Mouse (Mus musculus) heart, adult 2 months (tissue): Measurements from ENCODE around the gene Lad1. TPM values are rescaled to one million over a fixed set of nuclear protein-coding genes. Genes with fewer than 3 reads are reported as not detected.

Source experiments
- DNase-seq, 2 experiments: peaks; one replicate each; pipeline ENCODE4 v3.0.0; 2021
- H3K27ac ChIP-seq: fragments of 200-600 bp; 2 replicates; pipeline ENCODE4 v1.8.1; 2022
- H3K27me3 ChIP-seq: fragments of 200-500 bp; 2 replicates; pipeline ENCODE4 v1.6.1; 2012; ENCODE audit warnings: mild to moderate bottlenecking, low read length, inconsistent platforms, mixed read lengths; ENCODE audit not compliant: control insufficient read depth, insufficient read depth
- H3K36me3 ChIP-seq: fragments of 200-500 bp; 2 replicates; pipeline ENCODE4 v1.6.1; 2012; ENCODE audit warnings: low read length, inconsistent platforms; ENCODE audit not compliant: control insufficient read depth, insufficient read depth
- H3K4me1 ChIP-seq: fragments of 200-500 bp; 2 replicates; pipeline ENCODE4 v1.6.1; 2011; ENCODE audit warnings: low read length; ENCODE audit not compliant: control insufficient read depth, insufficient read depth
- H3K4me3 ChIP-seq: fragments of 200-600 bp; 2 replicates; pipeline ENCODE4 v1.8.1; 2022
- H3K79me2 ChIP-seq: fragments of 200-500 bp; replicated peaks from 2 replicates; pipeline ENCODE4 v1.6.1; 2012; ENCODE audit warnings: mild to moderate bottlenecking, inconsistent platforms, low read length, moderate library complexity, mixed read lengths; ENCODE audit not compliant: control insufficient read depth, insufficient read depth
- H3K9ac ChIP-seq: fragments of 200-500 bp; 2 replicates; pipeline ENCODE4 v1.6.1; 2012; ENCODE audit warnings: low read depth, mild to moderate bottlenecking, control low read depth, inconsistent platforms, low read length, mixed read lengths
- CTCF ChIP-seq: fragments of 200-600 bp; IDR thresholded peaks from 2 replicates; pipeline ENCODE4 v1.8.1; 2022; ENCODE audit warnings: antibody characterized with exemption, mild to moderate bottlenecking, moderate library complexity
- EP300 ChIP-seq: fragments of 200-500 bp; IDR thresholded peaks from 2 replicates; pipeline ENCODE4 v1.6.1; 2011; ENCODE audit warnings: low read depth, low read length, control low read depth; ENCODE audit not compliant: insufficient read depth
- POLR2A ChIP-seq: fragments of 200-500 bp; IDR thresholded peaks from 2 replicates; pipeline ENCODE4 v1.6.1; 2011; ENCODE audit warnings: mild to moderate bottlenecking, low read depth, low read length, control low read depth; ENCODE audit not compliant: insufficient read depth
- WGBS: fragments of 180-500 bp; shearing (Covaris S2); methylation state at CpG from one replicate; pipeline ENCODE4 v1.1.7; 2018; 5-methylcytosine and 5-hydroxymethylcytosine counted together
- intact Hi-C: fragments of 180-260 bp; cut with DNase I; formaldehyde crosslinking; loops from one replicate; pipeline ENCODE4 v1.15.1; 2025
- polyA plus RNA-seq: library from polyadenylated mRNA; depleted of rRNA; stranded (reverse); fragments of >200 nt; gene quantifications from 2 replicates; pipeline ENCODE4 v1.2.3, GENCODE M21; 2012
- total RNA-seq, 2 experiments: library from RNA; stranded (reverse); gene quantifications; 2 replicates each; pipeline ENCODE4 v1.2.3; 2021

Lad1 gene
- total and polyA plus RNA-seq, 3 experiments = 7.2 to 16.2 (median 7.3) TPM

- Histone ChIP-seq H3K4me1 (peaks cover 2% of the 10 kb centered on the region; the same call in 1 of the 2 replicates), H3K27ac (no peak overlapping the region), H3K36me3 (no peaks in the 10 kb centered on the region), H3K9ac (no peak overlapping the region), H3K4me3 (no peak overlapping the region), H3K27me3 (no peaks in the 10 kb centered on the region), H3K79me2 (no peaks in the 10 kb centered on the region)
- TF ChIP-seq POLR2A = peak; percentile 70
- no peak for TF ChIP-seq CTCF
- peak; percentile 84 for TF ChIP-seq EP300
- intact Hi-C loops = no loop called here
- 54% methylated on average over 6 of the region's 6 CpGs for WGBS
- no peak for DNase-seq
Measured at GRCm38 (mm10) chr1:135854591-135855343, 36.4 kb downstream of the Lad1 start.

- no peak for DNase-seq
- Histone ChIP-seq H3K9ac (no peak overlapping the region), H3K4me1 (peaks cover 2% of the 10 kb centered on the region; the same call in 1 of the 2 replicates), H3K79me2 (no peaks in the 10 kb centered on the region), H3K27me3 (no peaks in the 10 kb centered on the region), H3K4me3 (no peak overlapping the region), H3K36me3 (no peaks in the 10 kb centered on the region), H3K27ac (no peak overlapping the region)
- intact Hi-C loops = no loop called here
- peak; percentile 45; the same call in 1 of the 2 replicates for TF ChIP-seq EP300
- no peak for TF ChIP-seq CTCF
- TF ChIP-seq POLR2A = peak; percentile 44; the same call in 1 of the 2 replicates
- WGBS = 58% methylated on average over 1 of the region's 1 CpGs
Measured at GRCm38 (mm10) chr1:135855344-135855687, 36.9 kb downstream of the Lad1 start.

DNA sequence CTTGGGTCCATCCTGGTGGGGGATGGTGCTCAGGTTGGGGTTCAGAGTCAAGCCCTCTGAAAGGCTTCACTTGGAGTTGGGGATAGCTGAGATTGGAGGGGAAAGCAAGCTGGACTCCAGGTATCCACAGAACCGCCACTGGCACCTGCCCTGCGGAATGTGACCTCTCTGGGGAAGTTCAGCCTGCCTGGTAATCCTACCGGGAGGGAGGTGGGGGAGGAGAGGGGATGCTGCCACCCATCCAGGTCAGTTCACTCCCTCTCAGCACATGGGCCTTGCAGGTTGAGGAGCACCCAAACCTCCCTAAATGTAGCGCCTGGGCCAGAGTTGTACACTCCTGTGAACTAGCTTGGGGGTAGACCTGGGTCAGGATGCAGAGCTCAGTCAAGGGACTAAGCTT, 37.7 kb downstream of the Lad1 start:
- Histone ChIP-seq H3K27me3 (no peaks in the 10 kb centered on the region), H3K79me2 (no peaks in the 10 kb centered on the region), H3K9ac (no peak overlapping the region), H3K4me3 (no peak overlapping the region), H3K4me1 (peaks cover 2% of the 10 kb centered on the region; the same call in 1 of the 2 replicates), H3K36me3 (no peaks in the 10 kb centered on the region), H3K27ac (no peak overlapping the region)
- intact Hi-C loops = no loop called here
- TF ChIP-seq CTCF = no peak
- TF ChIP-seq EP300 = 0 out of 2 replicates have a peak, but pooled peaks have one; percentile 4
- no peak; the same call in 1 of the 2 replicates for TF ChIP-seq POLR2A
- no peak for DNase-seq
- 50% methylated on average over 4 of the region's 4 CpGs for WGBS

DNA sequence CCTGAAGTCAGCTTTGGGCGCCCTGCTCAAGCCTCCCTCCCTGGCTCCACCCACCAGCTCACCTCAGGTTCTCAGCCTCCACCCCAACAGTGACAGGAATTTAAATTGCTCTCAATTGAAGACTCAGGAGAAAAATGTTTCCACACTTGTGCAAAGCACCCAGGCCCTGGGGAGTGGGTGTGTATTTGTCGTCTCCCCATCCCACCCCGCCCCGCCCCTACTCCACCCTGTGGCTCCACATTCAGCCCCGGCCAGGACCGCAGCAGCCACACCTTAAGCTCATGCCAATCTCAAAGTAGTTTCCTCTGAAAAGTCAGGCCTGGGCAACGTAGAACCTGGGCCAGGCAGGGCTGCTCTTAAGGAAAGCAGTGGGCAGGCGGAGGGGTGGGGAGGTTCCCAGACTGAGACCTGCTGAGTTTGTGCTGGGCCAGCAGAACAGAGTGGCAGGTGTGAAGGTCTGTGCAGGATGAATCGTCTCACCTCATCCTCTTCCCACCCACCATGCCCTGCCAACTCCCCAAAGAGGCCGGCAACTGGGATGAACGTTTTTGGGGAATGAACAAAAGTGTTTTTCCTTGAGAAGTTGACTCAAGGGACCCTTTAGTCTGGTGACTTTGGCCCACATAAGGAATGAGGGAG, 38.9 kb downstream of the Lad1 start:
- Histone ChIP-seq H3K9ac (no peak overlapping the region), H3K36me3 (no peaks in the 10 kb centered on the region), H3K27me3 (no peaks in the 10 kb centered on the region), H3K4me1 (peaks cover 4% of the 10 kb centered on the region), H3K4me3 (no peak overlapping the region), H3K79me2 (no peaks in the 10 kb centered on the region), H3K27ac (no peak overlapping the region)
- 54% methylated on average over 11 of the region's 11 CpGs for WGBS
- DNase-seq = no peak
- TF ChIP-seq EP300 (no peak), CTCF (no peak), POLR2A (0 out of 2 replicates have a peak, but pooled peaks have one; percentile 26)
- intact Hi-C loops = no loop called here

DNA sequence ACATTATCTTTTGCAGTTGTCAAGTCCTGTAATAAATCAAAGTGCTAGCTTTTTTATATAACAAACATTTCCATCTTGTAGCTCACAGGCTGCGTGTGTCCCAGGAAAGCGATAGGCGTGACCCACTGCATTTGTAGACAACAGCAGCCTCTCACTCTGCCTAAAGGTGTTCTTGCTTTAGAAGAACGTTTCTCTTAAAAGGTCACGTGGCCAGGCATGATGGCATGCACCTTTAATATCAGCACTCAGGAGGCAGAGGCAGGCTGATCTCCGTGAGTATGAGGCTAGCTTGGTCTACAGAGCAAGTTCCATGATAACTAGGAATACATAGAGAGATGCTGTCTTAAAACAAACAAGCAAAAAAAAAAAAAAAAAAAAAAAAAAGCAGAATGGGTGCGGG, 40.1 kb downstream of the Lad1 start:
- intact Hi-C loops = no loop called here
- no peak for DNase-seq
- no peak overlapping the region for H3K9ac ChIP-seq
- no peaks in the 10 kb centered on the region for H3K36me3 ChIP-seq
- H3K27me3 ChIP-seq = no peaks in the 10 kb centered on the region
- H3K4me3 ChIP-seq = no peak overlapping the region
- H3K27ac ChIP-seq = no peak overlapping the region
- WGBS = 87% methylated on average over 7 of the region's 7 CpGs
- TF ChIP-seq POLR2A (no peak), EP300 (no peak), CTCF (no peak)
- H3K4me1 ChIP-seq = peaks cover 7% of the 10 kb centered on the region
- H3K79me2 ChIP-seq = no peaks in the 10 kb centered on the region

GRCm38 (mm10) chr1:135861091-135861490, 42.7 kb downstream of the Lad1 start:
- no peak overlapping the region for H3K4me3 ChIP-seq
- H3K27ac ChIP-seq = no peak overlapping the region
- no peak for DNase-seq
- H3K27me3 ChIP-seq = no peaks in the 10 kb centered on the region
- peaks cover 7% of the 10 kb centered on the region for H3K4me1 ChIP-seq
- H3K79me2 ChIP-seq = no peaks in the 10 kb centered on the region
- WGBS = 90% methylated on average over 5 of the region's 5 CpGs
- TF ChIP-seq EP300 = no peak
- no peak for TF ChIP-seq POLR2A
- TF ChIP-seq CTCF = no peak
- no peak overlapping the region for H3K9ac ChIP-seq
- intact Hi-C loops = no loop called here
- H3K36me3 ChIP-seq = no peaks in the 10 kb centered on the region
